Mouse (Mus musculus) layer of hippocampus, adult 2 months (tissue): ENCODE measurements around the gene Fam221b. TPM values are rescaled to one million over a fixed set of nuclear protein-coding genes. Genes with fewer than 3 reads are reported as not detected.

Source experiments
- DNase-seq, 2 experiments: peaks; one replicate each; pipeline ENCODE4 v3.0.0; 2022; ENCODE audit warnings: low spot score in 2 of 2
- H3K27ac ChIP-seq: fragments of 200-600 bp; 2 replicates; pipeline ENCODE4 v1.8.1; 2022
- H3K4me3 ChIP-seq: fragments of 200-600 bp; 2 replicates; pipeline ENCODE4 v1.8.1; 2022; ENCODE audit warnings: mild to moderate bottlenecking
- CTCF ChIP-seq: fragments of 200-600 bp; conservative IDR thresholded peaks from 2 replicates; pipeline ENCODE4 v1.8.1; 2022; ENCODE audit warnings: antibody characterized with exemption, mild to moderate bottlenecking, moderate library complexity
- total RNA-seq, 2 experiments: library from RNA; stranded (reverse); gene quantifications; 2 replicates each; pipeline ENCODE4 v1.2.3; 2021

Fam221b gene
- total RNA-seq, 2 experiments from 2014 or later: 1.4 to 1.5 TPM

DNA sequence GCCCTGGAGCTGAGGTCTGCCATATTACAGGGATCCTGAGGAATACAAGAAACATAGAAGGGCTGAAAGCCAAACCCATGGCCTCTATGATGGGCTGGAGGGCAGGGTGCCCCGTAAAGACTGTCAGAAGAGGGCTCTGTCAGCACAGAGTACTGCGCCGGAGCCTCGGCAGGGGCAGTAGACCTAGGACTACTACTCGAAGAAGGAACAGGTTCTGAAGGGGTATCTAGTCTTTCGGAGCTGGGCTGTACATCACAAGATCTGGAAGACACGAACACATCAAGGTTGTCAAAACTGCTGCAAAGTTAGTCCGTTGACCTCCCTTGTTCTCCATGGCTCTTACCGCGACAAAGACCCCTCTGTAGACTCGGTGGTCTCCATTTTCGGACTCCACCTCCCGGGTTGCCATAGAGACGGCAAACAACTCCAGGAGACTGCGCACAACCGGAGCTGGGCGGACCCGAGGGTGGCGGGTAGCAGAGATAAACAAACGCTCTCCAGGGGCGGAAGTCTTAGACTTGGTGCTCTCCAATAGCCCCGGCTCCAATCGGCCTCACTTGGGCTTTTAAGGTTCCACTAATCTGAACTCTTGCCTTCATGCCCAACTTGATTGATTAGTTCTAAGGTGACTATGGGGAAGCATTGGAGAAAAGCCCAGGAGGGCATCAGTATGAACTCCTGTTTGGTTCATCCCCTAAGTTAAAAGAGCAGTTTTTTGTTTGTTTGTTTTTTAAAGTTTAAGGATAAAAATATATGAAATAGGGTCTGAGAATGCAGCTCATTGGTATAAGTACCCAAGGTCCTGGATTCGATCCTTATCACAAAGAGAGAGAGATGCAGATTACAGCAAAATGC lies 15.6 kb downstream of the Fam221b start, which contains the start of gene Spag8:
Gene Spag8 (minus strand): TSS at position 434 of the 855 bp plus-strand sequence.
- H3K27ac ChIP-seq: peak within 1 kb of the TSS; percentile 21; the same call in 1 of the 2 replicates
- no peak for DNase-seq

DNA sequence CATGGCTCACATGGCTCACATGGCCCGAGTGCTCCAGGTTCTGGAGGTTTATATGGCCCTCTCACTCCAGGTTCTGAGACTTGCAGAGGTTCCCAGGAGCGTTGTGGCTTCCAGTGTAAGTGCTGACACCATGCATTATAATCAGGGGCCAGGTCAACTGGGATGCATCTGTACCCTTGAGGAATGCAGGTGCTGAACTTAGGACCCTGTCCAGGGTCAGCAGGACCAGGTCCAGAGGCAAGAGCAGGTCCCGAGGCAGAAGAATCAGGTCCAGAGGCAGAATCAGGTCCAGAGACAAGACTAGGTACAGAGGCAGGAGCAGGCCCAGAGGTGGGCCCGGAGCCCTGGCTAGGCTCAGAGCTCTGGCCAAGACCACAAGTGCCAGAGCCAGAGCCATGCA lies 16.2 kb downstream of the Fam221b start:
- DNase-seq: no peak
- Histone ChIP-seq H3K27ac (peak overlapping the region; percentile 21; the same call in 1 of the 2 replicates), H3K4me3 (no peak overlapping the region)
- no peak for TF ChIP-seq CTCF

More for the DNA sequence above, 15.6 kb downstream of the Fam221b start, which contains the start of gene Spag8:
- H3K4me3 ChIP-seq: peak within 1 kb of the TSS; percentile 28
- TF ChIP-seq CTCF: no peak

- H3K4me3 ChIP-seq: no peak overlapping the region
- DNase-seq: no peak
- TF ChIP-seq CTCF: peak; percentile 59
These were observed 19.2 kb downstream of the Fam221b start for GRCm38 (mm10) chr4:43649783-43650182.

GRCm38 (mm10) chr4:43640491-43640890 lies 28.5 kb downstream of the Fam221b start:
- H3K4me3 ChIP-seq: no peak overlapping the region
- TF ChIP-seq CTCF: no peak
- no peak for DNase-seq
- H3K27ac ChIP-seq: no peak overlapping the region

More at GRCm38 (mm10) chr4:43649783-43650182, 19.2 kb downstream of the Fam221b start:
- H3K27ac ChIP-seq: no peak overlapping the region

GRCm38 (mm10) chr4:43640076-43640475 lies 28.9 kb downstream of the Fam221b start:
- no peak for TF ChIP-seq CTCF
- Histone ChIP-seq H3K27ac (no peak overlapping the region), H3K4me3 (no peak overlapping the region)
- DNase-seq: no peak

DNA sequence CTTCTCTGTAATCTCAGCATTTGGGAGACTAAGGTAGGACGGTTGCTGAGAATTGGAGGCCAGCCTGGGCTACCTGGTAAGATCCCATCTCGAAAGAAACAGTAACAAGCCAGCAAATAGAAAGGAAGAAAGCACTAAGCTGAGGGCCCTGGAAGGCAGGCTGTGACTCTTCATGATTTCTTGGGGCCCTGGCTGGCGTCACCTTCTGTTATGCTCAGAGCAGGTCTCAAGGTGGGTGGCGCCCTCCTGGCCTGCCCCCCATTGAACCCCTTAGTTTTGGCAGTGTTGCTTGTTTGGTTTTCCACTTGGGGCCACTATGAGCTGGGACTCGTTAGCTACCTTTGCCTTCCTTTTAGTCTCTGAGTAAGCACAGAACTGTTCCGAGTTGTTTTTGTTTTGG lies 32.2 kb downstream of the Fam221b start:
- DNase-seq: no peak

DNA sequence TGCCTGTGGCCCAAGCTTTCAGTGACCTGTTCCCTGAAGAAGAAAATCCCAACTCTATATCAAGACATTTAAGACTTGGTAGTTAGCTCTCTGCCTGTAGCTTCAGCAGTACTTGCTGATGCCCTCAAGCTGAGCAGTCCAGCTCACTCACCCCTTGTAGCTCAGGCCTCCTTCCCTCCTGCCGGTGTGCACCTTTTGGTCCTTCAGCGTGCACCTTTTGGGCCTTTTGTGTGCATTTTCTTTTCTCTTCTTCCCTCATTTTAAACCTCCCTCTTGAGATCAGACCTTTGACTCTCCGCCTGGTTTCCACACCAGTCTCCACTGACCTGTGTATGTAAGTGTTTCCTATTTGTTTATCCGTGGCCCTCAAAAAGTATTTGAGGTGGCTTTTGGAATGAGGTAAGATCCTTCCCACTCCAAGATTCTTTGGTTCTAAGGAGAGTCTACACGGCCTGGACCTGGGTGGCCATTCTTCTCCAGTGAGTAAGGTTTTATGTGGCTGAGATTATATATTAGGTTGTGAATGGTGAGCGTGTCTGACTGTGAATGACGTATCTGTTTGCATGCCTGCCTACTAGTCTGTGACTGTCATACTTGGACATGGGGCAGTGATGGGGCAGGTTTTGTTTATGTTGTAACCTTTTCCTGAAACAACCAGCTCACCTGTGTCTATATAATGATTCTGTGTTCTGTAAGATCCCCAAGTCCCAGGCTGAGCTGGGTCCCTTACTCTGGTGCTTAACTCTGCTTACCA lies 34.1 kb downstream of the Fam221b start:
- H3K27ac ChIP-seq: no peak overlapping the region
- no peak for DNase-seq
- TF ChIP-seq CTCF: no peak
- no peak overlapping the region for H3K4me3 ChIP-seq

More for the DNA sequence above, 32.2 kb downstream of the Fam221b start:
- H3K4me3 ChIP-seq: no peak overlapping the region
- TF ChIP-seq CTCF: no peak
- no peak overlapping the region for H3K27ac ChIP-seq

DNA sequence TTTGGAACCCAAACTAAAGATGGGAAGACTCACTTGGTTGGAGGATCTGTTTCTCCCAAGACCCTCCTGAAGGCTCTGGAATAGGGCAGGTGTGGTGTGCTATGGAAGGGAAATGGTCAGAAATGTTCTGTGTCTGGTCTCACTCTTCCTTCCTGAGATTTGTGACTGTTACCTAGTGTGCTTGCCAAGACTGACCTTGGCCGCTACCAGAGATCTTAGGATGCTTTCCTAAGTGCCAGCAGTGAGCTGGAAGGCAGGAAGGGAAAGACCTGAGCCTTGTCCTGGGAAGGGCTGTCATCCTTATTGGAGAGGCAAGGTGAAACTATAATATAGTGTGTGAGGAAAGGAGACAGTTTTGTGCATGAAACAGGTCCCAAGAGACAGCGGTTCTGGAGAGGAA lies 35.2 kb downstream of the Fam221b start:
- no peak for DNase-seq
- H3K27ac ChIP-seq: no peak overlapping the region
- no peak for TF ChIP-seq CTCF

GRCm38 (mm10) chr4:43633296-43633695 lies 35.6 kb downstream of the Fam221b start:
- no peak for DNase-seq
- no peak overlapping the region for H3K4me3 ChIP-seq

More for the DNA sequence above, 35.2 kb downstream of the Fam221b start:
- no peak overlapping the region for H3K4me3 ChIP-seq

DNA sequence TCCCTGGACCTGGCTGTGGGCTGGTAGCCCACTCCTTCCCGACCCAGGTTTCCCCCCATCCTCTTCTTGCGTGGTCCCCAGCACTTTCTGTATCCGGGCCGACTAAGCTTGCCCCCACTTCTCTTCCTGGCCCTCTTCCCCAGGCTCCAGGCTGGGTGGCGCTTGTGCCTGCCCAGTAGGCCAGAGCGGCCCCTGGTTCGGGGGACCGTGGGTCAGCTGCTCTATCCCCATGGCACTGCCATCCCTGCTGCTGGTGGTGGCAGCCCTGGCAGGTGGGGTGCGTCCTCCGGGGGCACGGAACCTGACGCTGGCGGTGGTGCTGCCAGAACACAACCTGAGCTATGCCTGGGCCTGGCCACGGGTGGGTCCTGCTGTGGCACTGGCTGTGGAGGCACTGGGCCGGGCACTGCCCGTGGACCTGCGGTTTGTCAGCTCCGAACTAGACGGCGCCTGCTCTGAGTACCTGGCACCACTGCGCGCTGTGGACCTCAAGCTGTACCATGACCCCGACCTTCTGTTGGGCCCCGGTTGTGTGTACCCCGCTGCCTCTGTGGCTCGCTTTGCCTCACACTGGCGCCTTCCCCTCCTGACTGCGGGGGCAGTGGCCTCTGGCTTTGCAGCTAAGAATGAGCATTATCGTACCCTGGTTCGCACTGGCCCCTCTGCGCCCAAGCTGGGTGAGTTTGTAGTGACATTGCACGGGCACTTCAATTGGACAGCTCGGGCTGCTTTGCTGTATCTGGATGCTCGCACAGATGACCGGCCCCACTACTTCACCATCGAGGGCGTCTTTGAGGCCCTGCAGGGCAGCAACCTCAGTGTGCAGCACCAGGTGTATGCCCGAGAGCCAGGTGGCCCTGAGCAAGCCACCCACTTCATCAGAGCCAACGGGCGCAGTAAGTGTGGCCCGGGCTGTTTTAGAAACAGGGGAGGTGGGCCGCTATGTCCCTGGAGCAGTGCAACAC lies 36.7 kb downstream of the Fam221b start:
- TF ChIP-seq CTCF: no peak
- peak overlapping the region; percentile 82 for H3K4me3 ChIP-seq
- no peak for DNase-seq
- H3K27ac ChIP-seq: peak overlapping the region; percentile 95

More at GRCm38 (mm10) chr4:43633296-43633695, 35.6 kb downstream of the Fam221b start:
- no peak overlapping the region for H3K27ac ChIP-seq
- TF ChIP-seq CTCF: no peak

DNA sequence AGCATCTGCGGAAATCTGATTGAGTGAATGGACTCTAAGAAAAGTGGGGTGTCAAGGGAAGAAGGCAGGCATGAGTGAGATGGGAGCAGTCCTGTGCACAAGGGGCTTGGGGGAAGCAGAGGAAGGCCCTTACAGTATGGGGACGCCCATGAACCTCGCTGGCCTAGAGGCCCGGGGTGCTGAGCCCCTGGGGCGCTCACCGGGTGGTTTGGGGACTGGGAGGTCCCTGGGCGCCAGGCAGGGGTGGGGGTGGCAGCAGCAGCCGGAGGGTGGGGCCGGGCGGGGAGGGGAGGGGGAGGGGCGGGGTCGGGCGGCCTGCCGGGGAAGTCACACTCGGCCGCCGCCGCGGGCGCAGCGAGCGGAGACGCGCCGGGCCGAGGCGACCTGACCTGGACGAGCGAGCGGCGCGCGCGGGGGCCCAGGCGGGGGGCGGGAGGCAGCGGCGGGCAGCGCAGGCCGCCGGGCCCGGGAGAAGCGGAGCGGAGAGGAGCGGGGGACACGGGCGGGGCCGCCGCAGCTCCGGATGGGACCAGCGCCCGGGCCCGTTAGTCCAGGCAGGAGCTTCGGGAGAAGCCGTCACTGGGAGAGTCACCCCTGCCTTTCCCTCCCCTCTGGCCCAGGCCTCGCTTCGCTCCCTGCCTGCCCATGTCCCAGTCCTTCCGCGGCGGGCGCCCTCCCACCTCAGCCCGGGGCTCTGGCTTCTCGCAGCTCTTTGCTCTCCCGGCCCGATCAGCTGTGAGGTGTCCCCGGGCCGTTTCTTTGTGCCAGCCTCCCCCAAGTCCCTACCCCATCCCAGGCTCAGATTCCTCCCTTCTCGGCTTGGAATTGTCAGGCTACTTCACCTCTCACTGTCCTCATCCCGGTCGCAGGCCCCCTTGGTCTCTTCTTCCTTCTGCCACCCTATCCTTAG lies 37.6 kb downstream of the Fam221b start, which contains the start of gene Npr2:
Gene Npr2 (plus strand): TSS at position 890 of the 910 bp plus-strand sequence.
- peak within 1 kb of the TSS; percentile 95 for H3K27ac ChIP-seq
- no peak for DNase-seq
- no peak for TF ChIP-seq CTCF
- peak within 1 kb of the TSS; percentile 82 for H3K4me3 ChIP-seq
